Mouse (Mus musculus): Measurements from ENCODE around the gene Rsg1. TPM values are rescaled to one million over a fixed set of nuclear protein-coding genes. Genes with fewer than 3 reads are reported as not detected.

Rsg1 gene
- polyA plus RNA-seq, 1 experiment from 2014 or later, result 0.98 TPM

DNA sequence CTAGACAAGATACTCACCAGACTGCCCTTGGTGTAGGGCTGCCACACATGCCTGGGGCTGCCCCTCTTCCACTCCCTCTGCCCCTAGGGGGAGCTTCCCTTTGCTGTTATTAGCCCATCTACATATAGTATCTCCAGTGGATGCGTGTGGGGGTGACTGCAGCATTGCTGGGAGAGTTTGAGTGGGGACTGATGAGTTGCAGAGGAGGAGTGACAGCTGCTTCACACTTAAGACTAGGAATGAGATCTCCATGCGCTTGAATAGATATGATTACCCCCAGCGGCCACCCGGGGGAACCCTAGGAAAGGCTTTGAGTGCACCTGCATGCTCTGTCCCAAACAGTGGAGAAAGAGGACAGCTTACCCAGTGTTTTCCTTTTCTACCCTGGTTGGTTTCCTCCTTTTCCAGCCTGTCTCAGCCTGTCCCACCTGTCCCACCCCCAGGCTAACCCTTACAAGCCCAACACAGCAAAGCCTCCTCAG is 9.1 kb upstream of the Rsg1 start:
- no peak overlapping the region for H3K4me2 ChIP-seq (replicated peaks; ENCODE audit: low read depth)
- ATAC-seq, result no peak
- peak; percentile 38 for TF ChIP-seq CTCF (IDR thresholded peaks at IDR 0.05; ENCODE audit: low read depth)
- H3K36me3 ChIP-seq (ENCODE audit: control insufficient read depth, insufficient read depth), result peaks cover 27% of the 10 kb centered on the region
- no peak overlapping the region for H3K27ac ChIP-seq (ENCODE audit: low read depth, low read length)
- no peaks in the 10 kb centered on the region for H3K4me1 ChIP-seq (replicated peaks; ENCODE audit: control insufficient read depth, insufficient read depth, low read length)
- no peaks in the 10 kb centered on the region for H3K9me3 ChIP-seq (ENCODE audit: control insufficient read depth)
- WGBS, result 73% methylated on average over 4 of the region's 4 CpGs
- no peak overlapping the region for H3K4me3 ChIP-seq (ENCODE audit: low read depth, low read length)
- H3K27me3 ChIP-seq (replicated peaks; ENCODE audit: control insufficient read depth, insufficient read depth, low read length), result no peaks in the 10 kb centered on the region
- no peak overlapping the region for H3K9ac ChIP-seq (ENCODE audit: low read depth, low read length)

DNA sequence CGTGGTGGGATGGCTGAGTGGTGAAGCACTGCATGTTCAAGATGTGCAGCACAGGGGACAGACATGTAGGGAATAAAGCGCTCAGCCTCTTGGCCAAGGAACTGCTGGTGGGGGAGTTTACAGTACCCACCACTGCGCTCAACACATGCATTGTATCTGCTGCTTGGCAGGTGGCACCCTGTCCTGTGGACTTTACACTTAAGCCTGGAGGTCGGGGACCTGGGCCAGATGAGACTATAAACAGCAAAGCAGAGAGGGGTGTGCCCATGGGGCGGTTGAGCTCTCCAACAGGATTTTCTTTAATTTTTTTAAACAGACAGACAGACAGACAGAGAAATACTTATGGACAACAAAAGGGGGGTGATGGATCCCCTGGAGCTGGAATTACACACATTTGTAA is 6.7 kb upstream of the Rsg1 start:
- H3K4me2 ChIP-seq (replicated peaks; ENCODE audit: low read depth), result no peak overlapping the region
- no peaks in the 10 kb centered on the region for H3K9me3 ChIP-seq (ENCODE audit: control insufficient read depth)
- no peak for TF ChIP-seq CTCF (IDR thresholded peaks at IDR 0.05; ENCODE audit: low read depth)
- peaks cover 7% of the 10 kb centered on the region; the same call in 1 of the 2 replicates for H3K36me3 ChIP-seq (ENCODE audit: control insufficient read depth, insufficient read depth)
- 73% methylated on average over 5 of the region's 5 CpGs for WGBS
- peak; percentile 45; the same call in 1 of the 2 replicates for ATAC-seq
- no peak overlapping the region for H3K27ac ChIP-seq (ENCODE audit: low read depth, low read length)
- H3K4me3 ChIP-seq (ENCODE audit: low read depth, low read length), result no peak overlapping the region
- H3K27me3 ChIP-seq (replicated peaks; ENCODE audit: control insufficient read depth, insufficient read depth, low read length), result no peaks in the 10 kb centered on the region
- no peaks in the 10 kb centered on the region for H3K4me1 ChIP-seq (replicated peaks; ENCODE audit: control insufficient read depth, insufficient read depth, low read length)
- H3K9ac ChIP-seq (ENCODE audit: low read depth, low read length), result no peak overlapping the region

DNA sequence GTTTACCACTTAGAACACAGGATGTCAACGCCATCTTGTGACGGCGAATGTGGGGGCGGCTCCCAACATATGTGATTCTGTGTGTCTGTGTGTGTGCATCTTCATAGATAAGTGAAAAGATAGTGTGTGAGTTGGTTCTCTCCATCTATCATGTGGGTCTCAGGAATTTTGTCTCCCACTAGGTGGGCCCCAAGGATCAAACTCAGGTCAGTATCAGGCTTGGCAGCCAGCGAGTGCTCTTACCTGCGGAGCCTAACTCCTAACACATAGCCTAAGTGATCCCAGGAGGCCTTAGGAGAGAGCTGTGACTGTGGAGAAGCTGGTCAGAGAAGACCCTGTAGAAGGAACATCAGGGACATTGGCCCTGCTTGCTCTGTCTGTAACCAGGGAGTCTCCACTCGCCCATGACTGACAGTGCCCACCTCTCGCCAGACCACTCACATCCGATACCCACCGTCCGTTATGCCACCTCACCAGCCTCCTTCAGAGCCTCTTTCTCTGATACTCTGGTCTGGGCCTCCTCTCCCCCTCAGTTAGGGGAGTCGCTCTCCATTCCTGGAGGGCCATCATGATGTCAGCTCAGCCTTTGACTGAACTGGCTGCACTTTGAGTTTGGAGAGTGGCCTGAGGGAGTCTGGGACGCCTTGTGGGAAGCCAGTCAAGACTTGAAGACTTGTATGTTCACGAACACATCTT is 3.1 kb upstream of the Rsg1 start:
- peak overlapping the region; percentile 77 for H3K27ac ChIP-seq (ENCODE audit: low read depth, low read length)
- no peak for TF ChIP-seq CTCF (IDR thresholded peaks at IDR 0.05; ENCODE audit: low read depth)
- H3K36me3 ChIP-seq (ENCODE audit: control insufficient read depth, insufficient read depth), result no peaks in the 10 kb centered on the region
- WGBS, result 65% methylated on average over 14 of the region's 14 CpGs
- peak overlapping the region; percentile 60 for H3K4me2 ChIP-seq (replicated peaks; ENCODE audit: low read depth)
- ATAC-seq, result peak; percentile 46
- peak overlapping the region; percentile 26 for H3K4me3 ChIP-seq (ENCODE audit: low read depth, low read length)
- H3K27me3 ChIP-seq (replicated peaks; ENCODE audit: control insufficient read depth, insufficient read depth, low read length), result no peaks in the 10 kb centered on the region
- H3K9ac ChIP-seq (ENCODE audit: low read depth, low read length), result 0 out of 2 replicates have a peak overlapping the region, but pooled peaks have one; percentile 42
- H3K4me1 ChIP-seq (replicated peaks; ENCODE audit: control insufficient read depth, insufficient read depth, low read length), result 0 out of 2 replicates have a peak, but pooled peaks cover 4% of the 10 kb centered on the region
- no peaks in the 10 kb centered on the region for H3K9me3 ChIP-seq (ENCODE audit: control insufficient read depth)

DNA sequence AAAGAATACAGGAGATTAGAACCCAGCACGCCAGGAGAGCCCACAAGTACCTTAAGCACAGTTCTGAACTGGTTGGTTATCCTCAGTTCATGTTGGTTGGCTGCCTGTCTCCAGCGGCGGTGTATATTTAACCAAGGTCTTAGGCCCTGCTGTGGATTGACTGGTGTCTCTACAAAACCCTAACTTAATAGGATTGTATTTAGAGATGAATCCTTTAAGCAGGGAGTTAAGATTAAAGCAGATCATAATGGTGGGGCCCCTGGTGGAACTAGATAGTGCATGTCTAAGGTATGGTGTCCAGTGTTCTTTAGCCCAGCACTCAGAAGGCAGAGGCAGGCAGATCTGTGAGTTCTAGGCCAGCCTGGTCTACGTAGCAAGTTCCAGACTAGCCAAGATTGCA is 2.1 kb upstream of the Rsg1 start:
- 0 out of 2 replicates have a peak, but pooled peaks cover 4% of the 10 kb centered on the region for H3K4me1 ChIP-seq (replicated peaks; ENCODE audit: control insufficient read depth, insufficient read depth, low read length)
- no peak for TF ChIP-seq CTCF (IDR thresholded peaks at IDR 0.05; ENCODE audit: low read depth)
- no peaks in the 10 kb centered on the region for H3K27me3 ChIP-seq (replicated peaks; ENCODE audit: control insufficient read depth, insufficient read depth, low read length)
- WGBS, result 89% methylated on average over 4 of the region's 4 CpGs
- no peak overlapping the region for H3K9ac ChIP-seq (ENCODE audit: low read depth, low read length)
- no peak overlapping the region for H3K4me2 ChIP-seq (replicated peaks; ENCODE audit: low read depth)
- no peaks in the 10 kb centered on the region for H3K36me3 ChIP-seq (ENCODE audit: control insufficient read depth, insufficient read depth)
- H3K4me3 ChIP-seq (ENCODE audit: low read depth, low read length), result no peak overlapping the region
- no peak for ATAC-seq
- H3K27ac ChIP-seq (ENCODE audit: low read depth, low read length), result no peak overlapping the region
- no peaks in the 10 kb centered on the region for H3K9me3 ChIP-seq (ENCODE audit: control insufficient read depth)

DNA sequence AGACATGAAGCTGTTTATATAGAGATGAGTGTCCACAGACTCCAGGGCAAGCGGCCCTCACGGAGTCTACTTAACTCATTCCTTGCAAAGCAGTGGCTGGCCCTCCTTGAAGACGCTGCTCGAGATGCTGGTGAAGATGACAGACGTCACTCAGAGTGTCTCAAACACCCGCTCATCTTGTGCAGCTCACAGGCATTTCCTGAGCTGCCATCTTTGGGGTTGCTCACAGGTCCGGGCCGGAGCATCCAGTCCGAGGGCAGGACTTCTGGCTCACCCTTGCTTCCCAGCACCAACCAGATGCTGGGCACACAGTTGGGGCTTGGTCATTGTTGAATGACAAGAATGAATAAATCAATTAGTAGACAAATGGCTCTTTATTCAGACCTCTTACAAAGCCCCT is 864 bp upstream of the Rsg1 start:
- WGBS, result 83% methylated on average over 9 of the region's 9 CpGs
- H3K4me1 ChIP-seq (replicated peaks; ENCODE audit: control insufficient read depth, insufficient read depth, low read length), result 0 out of 2 replicates have a peak, but pooled peaks cover 4% of the 10 kb centered on the region

DNA sequence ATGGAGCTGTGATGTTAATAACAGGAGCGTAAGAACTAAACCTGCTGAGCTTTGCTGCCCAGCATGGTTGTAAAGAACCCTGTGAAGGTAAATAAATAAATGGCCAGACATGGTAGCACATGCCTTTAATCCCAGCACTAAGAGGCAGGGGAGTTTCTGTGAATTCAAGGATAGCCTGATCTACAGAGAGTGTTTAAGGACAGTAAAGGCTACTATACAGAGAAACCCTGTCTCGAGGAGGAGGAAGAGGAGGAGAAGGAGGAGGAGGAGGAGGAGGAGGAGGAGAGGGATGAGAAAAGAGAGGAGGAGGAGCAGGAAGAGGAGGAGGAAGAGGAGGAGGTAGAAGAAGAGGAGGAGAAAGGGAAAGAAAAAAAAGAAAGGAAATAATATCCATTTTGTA is 414 bp upstream of the Rsg1 start:
- H3K27ac ChIP-seq (ENCODE audit: low read depth, low read length), result no peak overlapping the region
- peak overlapping the region; percentile 32; the same call in 1 of the 2 replicates for H3K9ac ChIP-seq (ENCODE audit: low read depth, low read length)
- H3K36me3 ChIP-seq (ENCODE audit: control insufficient read depth, insufficient read depth), result no peaks in the 10 kb centered on the region
- H3K4me3 ChIP-seq (ENCODE audit: low read depth, low read length), result peak overlapping the region; percentile 54
- ATAC-seq, result no peak
- no peaks in the 10 kb centered on the region for H3K27me3 ChIP-seq (replicated peaks; ENCODE audit: control insufficient read depth, insufficient read depth, low read length)
- no peak for TF ChIP-seq CTCF (IDR thresholded peaks at IDR 0.05; ENCODE audit: low read depth)
- H3K4me1 ChIP-seq (replicated peaks; ENCODE audit: control insufficient read depth, insufficient read depth, low read length), result 0 out of 2 replicates have a peak, but pooled peaks cover 4% of the 10 kb centered on the region
- H3K4me2 ChIP-seq (replicated peaks; ENCODE audit: low read depth), result peak overlapping the region; percentile 90
- 47% methylated on average over 2 of the region's 2 CpGs for WGBS
- no peaks in the 10 kb centered on the region for H3K9me3 ChIP-seq (ENCODE audit: control insufficient read depth)

More for the DNA sequence above, 864 bp upstream of the Rsg1 start:
- H3K4me3 ChIP-seq (ENCODE audit: low read depth, low read length), result no peak overlapping the region
- H3K27me3 ChIP-seq (replicated peaks; ENCODE audit: control insufficient read depth, insufficient read depth, low read length), result no peaks in the 10 kb centered on the region
- no peak overlapping the region for H3K27ac ChIP-seq (ENCODE audit: low read depth, low read length)
- no peaks in the 10 kb centered on the region for H3K36me3 ChIP-seq (ENCODE audit: control insufficient read depth, insufficient read depth)
- no peaks in the 10 kb centered on the region for H3K9me3 ChIP-seq (ENCODE audit: control insufficient read depth)
- no peak overlapping the region for H3K4me2 ChIP-seq (replicated peaks; ENCODE audit: low read depth)
- ATAC-seq, result no peak
- no peak overlapping the region for H3K9ac ChIP-seq (ENCODE audit: low read depth, low read length)
- no peak for TF ChIP-seq CTCF (IDR thresholded peaks at IDR 0.05; ENCODE audit: low read depth)
